Mouse (Mus musculus) spleen, embryonic (tissue): ENCODE measurements at regions not wholly inside any gene's neighbourhood (a gene's known extent, or its start where the extent isn't known, plus 50 kb on each side); places are given as distances from the start of the nearest gene placed in this dataset.

Experiments
- CTCF ChIA-PET: fragments of 350-600 bp; sonication (Branson Sonifier 250); formaldehyde crosslinking; loops from one replicate; lab custom pipeline; 2022; lab: Charles Lee

DNA sequence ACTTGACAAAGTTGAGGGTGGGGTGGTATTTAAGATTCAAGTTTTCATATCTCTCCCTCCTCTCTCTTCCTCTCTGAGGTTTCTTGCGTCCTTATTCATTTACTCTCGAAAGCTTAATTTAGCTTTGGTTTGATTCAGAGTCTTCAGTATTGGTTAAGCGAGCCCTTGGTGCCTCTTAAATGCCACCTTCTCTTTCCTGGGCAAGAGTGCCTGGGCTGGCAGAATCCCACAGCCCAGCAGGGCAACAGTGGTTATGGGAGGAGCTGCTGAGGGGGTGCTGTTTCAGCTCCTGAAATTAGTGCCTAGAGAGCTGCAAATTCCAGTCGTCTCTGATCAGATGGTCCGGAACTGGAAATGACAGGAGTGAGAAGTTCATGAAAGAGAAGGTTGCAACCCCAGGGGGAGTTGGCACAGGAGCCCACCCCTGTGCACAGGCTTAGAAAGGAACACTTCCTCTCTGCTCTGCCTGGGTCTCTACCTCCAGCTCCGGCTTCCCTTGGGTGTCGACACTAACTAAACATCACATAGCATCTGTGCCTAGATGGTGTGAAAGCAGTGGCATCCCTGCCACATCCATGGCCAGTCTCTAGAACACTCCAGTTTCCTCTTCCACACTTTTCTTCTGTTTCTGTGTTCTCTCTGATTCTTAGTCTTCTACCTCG lies 125.2 kb upstream of the Tent5a start:
- CTCF ChIA-PET, result no interaction called here

DNA sequence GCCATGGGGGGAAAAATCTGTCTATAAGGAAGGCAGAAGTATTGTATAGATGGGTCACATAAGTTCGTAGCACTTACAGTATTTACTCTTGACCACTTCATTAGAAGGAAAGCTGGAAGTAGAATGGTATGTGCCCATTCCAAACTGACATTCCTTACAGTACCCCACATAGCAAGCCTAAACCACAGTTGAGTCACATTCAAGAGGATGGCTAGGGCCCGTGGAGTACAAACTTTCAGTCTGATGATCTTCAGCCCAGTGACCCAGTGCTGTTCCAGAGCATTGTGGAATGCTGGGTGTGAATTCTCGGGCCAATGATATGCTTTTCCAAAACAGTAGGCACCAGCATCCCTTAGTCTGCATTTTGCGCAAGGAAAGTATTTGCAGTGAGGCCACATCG lies 124.2 kb upstream of the Tent5a start:
- CTCF ChIA-PET, result interaction anchor here (0.6 kb wide), 1 partner anchor 1382 kb away, joined by 4 read pairs; no protein-coding TSS in a partner anchor

DNA sequence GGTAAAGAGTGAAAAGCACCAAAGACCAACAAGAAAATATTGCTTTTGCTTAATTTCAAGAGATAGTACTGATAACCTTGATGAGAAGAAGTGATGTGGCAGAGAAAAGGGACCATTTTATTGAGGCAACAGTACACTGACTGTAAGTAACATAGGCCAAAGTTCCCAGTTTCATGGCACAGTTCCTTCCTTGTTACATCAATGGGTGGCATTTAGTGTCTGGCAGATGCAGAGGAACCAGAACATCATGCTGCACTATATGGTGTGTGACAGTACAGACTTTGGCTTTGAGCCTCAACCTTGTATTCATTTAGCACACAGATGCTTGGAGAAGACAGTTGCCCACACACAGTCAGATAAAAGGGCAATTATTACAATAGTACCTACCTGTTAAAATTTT lies 123.7 kb upstream of the Tent5a start:
- CTCF ChIA-PET, result no interaction called here

GRCm38 (mm10) chr9:85449493-85449892 lies 122.3 kb upstream of the Tent5a start:
- CTCF ChIA-PET, result no interaction called here

DNA sequence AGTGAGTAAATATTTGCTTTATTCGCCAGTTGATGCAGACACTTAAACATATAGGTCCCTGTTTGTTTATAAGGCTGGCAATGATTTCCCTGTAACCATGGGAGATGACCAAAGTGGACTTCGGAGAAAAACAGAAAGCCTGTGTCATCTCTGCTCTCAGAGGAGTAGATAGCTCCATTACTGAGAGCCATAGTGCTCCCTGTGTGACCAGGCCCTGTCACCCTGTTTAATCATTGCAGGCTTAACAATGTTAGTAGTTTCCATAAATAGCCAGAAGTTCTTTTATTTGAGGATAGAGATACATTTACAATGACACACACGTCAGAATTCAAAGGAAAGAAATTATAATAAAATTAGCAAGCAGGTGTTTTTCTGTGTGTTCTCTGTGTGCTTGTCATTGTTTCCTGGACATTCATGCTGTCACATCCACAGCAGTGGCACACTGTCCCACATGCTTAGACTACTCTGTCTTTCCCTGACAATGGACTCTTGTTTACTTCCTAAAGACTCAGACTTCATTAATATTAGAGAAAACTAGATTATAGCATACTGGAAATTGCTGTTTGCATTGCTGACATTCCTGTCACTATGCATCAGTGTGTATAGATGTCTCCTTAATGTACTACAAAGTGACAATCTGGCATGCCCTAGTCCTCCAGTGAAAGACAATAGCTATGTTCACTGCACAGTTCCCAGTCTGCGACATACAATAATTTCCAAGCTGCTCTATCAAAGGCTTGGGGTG lies 115.8 kb upstream of the Tent5a start:
- CTCF ChIA-PET, result no interaction called here

DNA sequence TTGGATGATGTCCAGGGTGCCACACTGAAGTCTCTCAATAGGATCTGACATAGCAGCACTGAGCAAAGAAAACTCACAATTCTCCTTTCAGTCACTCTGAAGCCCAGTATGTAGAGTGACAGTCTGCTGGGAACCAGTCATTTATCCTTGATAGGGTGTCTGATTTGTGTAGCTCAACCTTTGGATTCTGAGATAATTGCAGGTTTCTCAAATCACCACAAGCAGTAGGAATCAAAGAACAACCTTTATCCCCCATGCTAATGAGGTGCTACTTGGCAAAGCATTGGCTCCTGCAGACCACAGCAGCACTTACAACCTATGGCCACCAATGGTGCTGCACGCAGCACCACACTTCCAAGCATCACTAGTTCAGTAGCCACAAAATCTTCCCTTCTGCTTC lies 112.5 kb upstream of the Tent5a start:
- CTCF ChIA-PET, result no interaction called here

DNA sequence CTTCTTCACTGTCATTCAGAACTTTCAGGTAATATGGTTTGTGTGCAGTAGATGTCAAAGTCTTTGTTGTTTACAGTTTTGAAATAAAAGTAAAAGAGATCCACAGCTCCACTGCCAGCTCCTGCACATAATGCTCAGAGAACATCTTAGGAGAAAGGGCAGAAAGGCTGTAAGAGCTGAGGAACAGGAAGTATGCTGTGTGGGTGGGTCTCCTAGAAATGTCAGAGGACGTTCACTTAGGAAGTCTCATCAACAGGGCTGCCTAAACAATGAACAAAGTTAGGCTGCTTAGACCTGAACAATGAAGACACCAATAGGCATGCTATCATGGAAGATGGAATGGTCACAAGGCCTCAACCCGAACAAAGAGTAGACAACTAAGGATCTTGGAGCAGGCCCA lies 105.1 kb upstream of the Tent5a start:
- CTCF ChIA-PET, result no interaction called here

DNA sequence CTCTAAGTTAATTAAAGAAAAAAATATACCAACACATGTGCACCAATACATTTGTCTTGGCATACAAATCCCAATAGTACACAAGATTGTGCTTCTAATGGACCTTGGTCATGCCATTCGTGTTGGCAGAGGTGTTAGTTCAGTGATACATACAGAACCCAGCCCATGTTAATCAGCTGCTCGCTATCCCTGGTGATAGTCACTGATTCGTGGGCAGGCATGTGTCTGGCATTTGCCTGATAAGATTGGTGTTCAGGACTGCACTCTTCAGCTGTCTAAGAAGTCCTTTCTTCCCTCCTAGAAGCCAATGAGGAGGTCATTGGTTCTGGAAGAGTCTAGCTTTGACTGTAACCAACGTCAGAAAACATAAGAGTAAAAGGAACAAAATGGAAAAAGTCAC lies 99.7 kb upstream of the Tent5a start:
- CTCF ChIA-PET, result no interaction called here

DNA sequence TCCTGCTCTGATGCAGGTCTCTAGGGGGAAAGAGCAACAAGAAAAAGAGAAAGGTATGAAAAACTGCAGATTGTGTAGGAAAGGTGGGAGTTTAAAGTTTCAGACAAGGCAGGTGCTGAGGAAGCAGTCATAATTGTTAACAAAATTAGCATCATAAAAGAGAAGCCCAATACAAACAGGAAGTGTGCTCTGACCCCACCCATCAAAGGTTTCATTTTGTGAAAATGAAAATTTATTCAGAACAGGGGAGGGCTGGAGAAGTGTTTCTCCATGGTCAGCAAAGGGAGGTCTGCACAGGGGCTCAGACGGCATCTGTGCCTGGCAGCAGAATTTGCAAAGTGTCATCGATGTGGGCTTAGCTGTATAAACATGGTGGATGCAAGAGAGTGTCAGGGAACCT lies 96.8 kb upstream of the Tent5a start:
- CTCF ChIA-PET, result no interaction called here

- CTCF ChIA-PET, result no interaction called here
Observed at GRCm38 (mm10) chr9:85414391-85414790, 87.2 kb upstream of the Tent5a start.

GRCm38 (mm10) chr9:85413813-85414212 lies 86.7 kb upstream of the Tent5a start:
- CTCF ChIA-PET, result no interaction called here

DNA sequence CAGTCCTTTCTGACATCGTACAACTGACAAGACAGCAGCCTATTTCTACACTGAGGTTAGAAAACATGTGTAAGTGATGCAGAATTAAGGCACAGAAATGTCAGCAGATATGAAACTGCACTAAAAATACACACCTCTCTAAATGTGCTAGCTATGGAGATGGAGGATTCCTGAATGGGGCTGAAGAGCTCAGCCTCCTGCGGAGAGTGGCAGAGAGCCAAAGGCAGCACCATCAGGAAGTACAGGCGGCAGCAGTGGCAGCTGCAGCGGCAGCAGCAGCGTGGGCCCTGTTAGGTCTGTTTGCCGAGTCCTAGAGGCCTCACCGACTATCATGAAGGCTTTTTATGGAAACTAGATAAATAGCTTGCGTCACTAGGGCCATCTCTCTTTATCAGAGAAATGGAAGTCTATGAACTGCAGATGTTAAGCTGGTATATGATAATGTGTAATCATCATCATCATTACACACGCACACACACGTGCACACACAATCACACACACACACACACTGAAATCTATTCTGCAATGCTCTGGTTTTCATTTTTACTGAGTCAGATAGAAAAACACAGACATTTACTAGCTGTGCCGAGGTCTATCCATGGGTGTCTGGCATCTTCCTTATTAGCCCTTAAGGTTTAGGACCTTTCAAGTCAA lies 83.6 kb upstream of the Tent5a start:
- CTCF ChIA-PET, result no interaction called here

- CTCF ChIA-PET, result no interaction called here
Observed at GRCm38 (mm10) chr9:85409974-85410506, 82.9 kb upstream of the Tent5a start.

DNA sequence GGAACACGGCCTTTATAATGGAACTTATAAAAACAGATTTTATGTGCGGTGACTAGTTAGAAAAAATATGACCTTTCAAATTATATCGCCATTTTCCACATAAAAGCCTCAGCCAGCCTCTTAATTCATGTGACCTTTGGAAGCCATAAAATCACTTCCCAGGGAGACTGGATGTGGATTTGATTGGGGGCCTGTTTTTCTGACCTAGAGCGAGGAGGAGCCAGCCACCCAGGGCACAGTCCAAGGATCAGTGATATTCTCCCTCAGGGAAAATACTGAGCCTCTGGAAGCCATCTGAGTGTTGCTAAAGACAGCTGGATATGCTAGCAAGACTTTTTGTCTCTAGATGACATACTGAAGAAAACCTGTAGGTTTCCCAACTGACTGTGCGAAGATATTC lies 81.3 kb upstream of the Tent5a start:
- CTCF ChIA-PET, result no interaction called here

- CTCF ChIA-PET, result interaction anchor here (0.6 kb wide), 1 partner anchor 1009 kb away, joined by 3 read pairs; no protein-coding TSS in a partner anchor
Observed at GRCm38 (mm10) chr9:85407592-85407991, 80.4 kb upstream of the Tent5a start.

DNA sequence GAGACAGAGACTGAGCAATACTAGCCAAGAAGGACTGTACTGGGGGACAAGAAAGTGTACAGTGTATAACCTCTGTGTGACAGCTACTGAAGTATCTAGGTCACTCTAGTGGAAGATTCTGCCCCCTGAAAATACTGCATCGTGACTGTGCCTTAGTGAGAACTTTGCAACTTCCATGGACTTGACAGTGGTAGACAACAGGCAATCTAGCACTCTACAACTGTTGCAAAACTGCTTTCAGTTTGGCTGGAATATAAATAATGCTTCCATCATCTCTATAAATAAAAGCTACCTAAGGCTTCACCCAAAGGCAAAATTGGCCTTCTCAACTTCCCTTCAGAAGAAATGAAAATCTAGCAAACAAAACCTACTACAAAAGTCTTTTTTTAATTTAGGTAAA lies 74.6 kb upstream of the Tent5a start:
- CTCF ChIA-PET, result no interaction called here

GRCm38 (mm10) chr9:85400600-85401313 lies 73.6 kb upstream of the Tent5a start:
- CTCF ChIA-PET, result no interaction called here

- CTCF ChIA-PET, result no interaction called here
Observed at GRCm38 (mm10) chr9:85394975-85395374, 67.8 kb upstream of the Tent5a start.

DNA sequence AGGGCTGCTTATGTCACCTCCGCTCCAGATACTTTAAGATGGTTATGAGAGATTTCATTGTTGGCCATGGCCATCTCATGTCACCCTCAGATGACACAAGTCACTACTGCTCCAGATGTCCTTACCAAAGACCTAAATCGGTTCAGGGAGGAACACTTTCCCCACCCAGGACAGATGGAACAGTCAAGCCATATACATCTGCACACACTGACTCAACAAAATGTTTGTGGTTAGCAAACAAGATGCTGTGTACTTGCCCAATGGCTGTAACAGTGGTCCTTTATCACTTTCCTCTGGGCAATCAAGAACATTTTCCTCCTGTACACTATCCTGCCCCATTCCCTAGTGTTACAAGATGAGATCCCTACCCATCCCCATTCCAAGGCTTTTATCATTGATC lies 64.1 kb upstream of the Tent5a start:
- CTCF ChIA-PET, result no interaction called here

DNA sequence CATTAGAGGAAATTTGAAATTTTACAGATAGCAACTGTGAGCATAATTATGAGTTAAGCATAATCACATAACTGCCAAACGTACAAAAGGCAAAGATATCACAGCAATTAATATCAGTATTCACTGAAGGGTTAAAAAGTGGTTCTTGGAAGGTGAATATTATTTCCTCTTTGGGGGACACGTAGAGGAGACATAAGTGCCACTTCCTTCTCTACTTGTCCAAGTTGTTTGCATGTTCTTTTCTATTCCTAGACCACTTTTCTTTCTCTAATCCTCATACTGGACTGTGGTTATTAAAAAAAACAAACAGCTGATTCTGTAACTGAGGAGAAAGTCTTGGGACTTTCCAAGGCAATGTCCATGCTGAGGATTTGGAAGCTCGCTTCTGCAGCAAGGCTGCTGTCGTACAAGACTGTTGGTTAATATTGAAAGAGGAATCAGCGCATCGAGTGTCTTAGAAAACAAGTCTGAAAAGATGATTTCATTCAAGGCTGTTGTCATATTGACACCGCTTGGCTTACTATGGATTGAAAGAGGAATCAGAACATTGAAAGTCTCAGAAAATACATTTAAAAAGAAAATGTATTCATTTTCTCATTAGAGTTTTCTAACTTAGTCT lies 61.7 kb upstream of the Tent5a start:
- CTCF ChIA-PET, result no interaction called here

DNA sequence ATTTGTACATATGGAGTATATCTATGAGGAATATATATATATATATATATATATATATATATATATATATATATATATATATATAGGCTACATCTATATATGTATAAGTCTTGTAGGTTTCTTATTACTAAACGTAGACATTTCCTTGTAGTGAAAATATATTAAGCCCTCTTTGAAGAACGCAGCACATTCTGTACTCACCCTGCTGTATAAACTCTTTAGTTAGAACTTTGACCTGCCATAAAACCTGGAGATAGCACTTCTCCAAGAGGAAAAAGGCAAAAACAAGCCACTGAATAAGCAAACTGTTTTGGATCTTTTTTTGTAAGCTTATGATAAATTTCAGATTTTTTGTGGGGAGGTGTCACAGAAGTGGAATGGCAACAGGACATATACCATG lies 55.3 kb upstream of the Tent5a start:
- CTCF ChIA-PET, result interaction anchor here (0.6 kb wide), 1 partner anchor 1514 kb away, joined by 3 read pairs; no protein-coding TSS in a partner anchor
